Mouse (Mus musculus) CH12.LX (cell line): Measurements from ENCODE around the gene Cox19.

ENCODE experiments used
- CTCF ChIP-seq, 2 experiments: IDR thresholded peaks in 1 of 2; conservative IDR thresholded peaks in 1 of 2; 2 replicates each; pipeline ENCODE4 v1.5.1; 2011 to 2012; ENCODE audit warnings: low read depth in 2 of 2, low read length in 2 of 2, improper control_type of control experiment in 1 of 2, inconsistent platforms in 1 of 2, mild to moderate bottlenecking in 1 of 2, moderate library complexity in 1 of 2
- MEF2A ChIP-seq: IDR thresholded peaks from 2 replicates; pipeline ENCODE4 v1.6.1; 2014; ENCODE audit warnings: low read depth, mild to moderate bottlenecking, inconsistent platforms, low read length, improper control_type of control experiment, borderline replicate concordance
- POLR2A ChIP-seq: IDR thresholded peaks from 2 replicates; pipeline ENCODE4 v1.6.1; 2011; ENCODE audit warnings: low read depth, mild to moderate bottlenecking, improper control_type of control experiment, low read length
- POLR2AphosphoS2 ChIP-seq: IDR thresholded peaks from 2 replicates; pipeline ENCODE4 v1.6.1; 2011; ENCODE audit warnings: low read depth, low read length, improper control_type of control experiment
- RCOR1 ChIP-seq: conservative IDR thresholded peaks from 2 replicates; pipeline ENCODE4 v1.6.1; 2012; ENCODE audit warnings: low read depth, mild to moderate bottlenecking, inconsistent platforms, low read length, improper control_type of control experiment
- ZC3H11A ChIP-seq: IDR thresholded peaks from 2 replicates; pipeline ENCODE4 v1.6.1; 2012; ENCODE audit warnings: low read depth, mild to moderate bottlenecking, inconsistent platforms, low read length, improper control_type of control experiment

- TF ChIP-seq ZC3H11A: no peak
- no peak for TF ChIP-seq MEF2A
- no peak for TF ChIP-seq CTCF (conservative IDR thresholded peaks at IDR 0.05 in 1 of 2, IDR thresholded peaks at IDR 0.05 in 1 of 2; ENCODE audit: low read depth in 2 of 2, low read length in 2 of 2)
- TF ChIP-seq POLR2A: no peak
- TF ChIP-seq RCOR1: no peak
- TF ChIP-seq POLR2AphosphoS2: no peak
These were observed 2.7 kb upstream of the Cox19 start for GRCm38 (mm10) chr5:139353946-139354345.
